Mouse (Mus musculus) NIH3T3 (cell line): ENCODE measurements around the gene Foxo3.

Source experiments
- DNase-seq: peaks from one replicate; pipeline ENCODE4 v3.0.0-alpha.2; 2012; ENCODE audit warnings: low read depth

Gene Foxo3

GRCm38 (mm10) chr10:42225184-42225935 is 51.2 kb downstream of the Foxo3 start:
- no peak for DNase-seq

DNA sequence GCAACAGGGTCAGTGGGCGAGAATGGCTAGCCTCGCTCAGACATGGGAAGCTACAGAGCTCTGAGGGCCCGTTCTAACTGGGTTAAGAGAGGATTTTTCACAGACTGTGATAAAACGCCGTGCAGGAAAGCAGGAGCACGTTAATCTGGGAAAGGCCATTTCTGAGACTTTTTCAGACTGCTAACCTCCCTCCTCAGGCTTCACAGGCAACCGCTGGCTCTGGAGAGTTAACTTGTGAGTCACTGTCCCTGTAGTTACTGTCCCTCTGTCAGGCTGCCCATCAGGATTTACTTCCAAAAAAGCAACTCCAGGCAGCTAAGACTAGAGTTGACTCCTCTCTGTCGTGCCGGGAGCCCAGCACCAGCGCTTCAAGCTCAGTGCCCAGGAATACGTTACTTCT is 54.6 kb downstream of the Foxo3 start:
- no peak for DNase-seq

GRCm38 (mm10) chr10:42221136-42221891 is 55.2 kb downstream of the Foxo3 start:
- DNase-seq: no peak

GRCm38 (mm10) chr10:42220418-42220952 is 56.1 kb downstream of the Foxo3 start:
- DNase-seq: no peak

DNA sequence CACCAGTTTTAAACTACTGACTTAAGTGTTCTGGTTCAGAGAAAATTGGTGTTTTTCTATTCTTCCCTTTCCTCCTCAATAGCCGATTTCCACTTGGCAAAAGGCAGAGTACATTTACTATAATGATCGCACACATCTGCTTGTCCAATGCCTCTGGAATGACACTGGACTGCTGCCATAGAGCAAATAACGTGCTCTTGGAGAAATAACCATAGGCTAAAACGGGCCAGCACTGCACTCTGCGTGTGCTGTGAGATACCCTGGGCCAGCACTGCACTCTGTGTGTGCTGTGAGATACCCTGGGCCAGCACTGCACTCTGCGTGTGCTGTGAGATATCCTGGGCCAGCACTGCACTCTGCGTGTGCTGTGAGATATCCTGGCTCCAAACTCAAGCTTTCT is 65.1 kb downstream of the Foxo3 start:
- peak; percentile 78 for DNase-seq

DNA sequence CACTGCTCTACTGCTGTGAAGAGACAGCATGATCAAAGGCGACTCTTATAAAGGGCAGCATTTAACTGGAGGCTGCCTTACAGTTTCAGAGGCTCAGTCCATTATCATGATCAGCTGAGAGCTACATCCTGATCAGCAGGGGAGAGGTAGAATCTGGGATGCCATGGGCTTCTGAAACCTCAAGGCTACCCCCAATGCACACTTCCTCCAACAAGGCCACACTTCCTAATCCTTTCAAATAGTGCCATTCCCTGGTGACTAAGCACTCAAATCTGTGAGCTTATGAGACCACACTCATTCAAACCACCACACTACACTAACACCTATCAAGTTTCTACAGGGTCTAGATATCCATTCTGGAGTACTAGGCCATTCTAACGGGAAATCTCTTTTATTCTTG is 65.9 kb downstream of the Foxo3 start:
- DNase-seq: no peak

GRCm38 (mm10) chr10:42209809-42210208 is 66.7 kb downstream of the Foxo3 start:
- DNase-seq: no peak

DNA sequence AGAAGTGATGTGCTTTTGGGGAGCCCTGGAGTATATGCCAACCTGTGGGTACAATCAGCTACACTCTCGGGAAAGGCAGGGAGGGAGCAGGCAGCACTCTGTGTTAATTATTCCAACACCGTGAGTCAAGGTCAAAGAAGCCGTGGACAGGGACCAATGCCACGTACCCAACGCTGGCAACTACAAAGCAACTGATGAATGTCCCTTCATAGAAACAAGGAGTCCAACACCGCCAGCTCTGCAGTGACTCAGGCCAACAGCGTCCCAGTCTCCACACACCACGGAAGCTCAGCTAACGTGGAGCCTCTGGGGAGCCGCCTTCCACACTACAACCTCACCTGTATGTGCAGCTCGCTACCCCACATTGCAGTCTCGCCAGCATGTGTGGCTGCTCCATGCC is 68.9 kb downstream of the Foxo3 start:
- no peak for DNase-seq

GRCm38 (mm10) chr10:42204768-42205412 is 71.7 kb downstream of the Foxo3 start:
- DNase-seq: peak; percentile 45

DNA sequence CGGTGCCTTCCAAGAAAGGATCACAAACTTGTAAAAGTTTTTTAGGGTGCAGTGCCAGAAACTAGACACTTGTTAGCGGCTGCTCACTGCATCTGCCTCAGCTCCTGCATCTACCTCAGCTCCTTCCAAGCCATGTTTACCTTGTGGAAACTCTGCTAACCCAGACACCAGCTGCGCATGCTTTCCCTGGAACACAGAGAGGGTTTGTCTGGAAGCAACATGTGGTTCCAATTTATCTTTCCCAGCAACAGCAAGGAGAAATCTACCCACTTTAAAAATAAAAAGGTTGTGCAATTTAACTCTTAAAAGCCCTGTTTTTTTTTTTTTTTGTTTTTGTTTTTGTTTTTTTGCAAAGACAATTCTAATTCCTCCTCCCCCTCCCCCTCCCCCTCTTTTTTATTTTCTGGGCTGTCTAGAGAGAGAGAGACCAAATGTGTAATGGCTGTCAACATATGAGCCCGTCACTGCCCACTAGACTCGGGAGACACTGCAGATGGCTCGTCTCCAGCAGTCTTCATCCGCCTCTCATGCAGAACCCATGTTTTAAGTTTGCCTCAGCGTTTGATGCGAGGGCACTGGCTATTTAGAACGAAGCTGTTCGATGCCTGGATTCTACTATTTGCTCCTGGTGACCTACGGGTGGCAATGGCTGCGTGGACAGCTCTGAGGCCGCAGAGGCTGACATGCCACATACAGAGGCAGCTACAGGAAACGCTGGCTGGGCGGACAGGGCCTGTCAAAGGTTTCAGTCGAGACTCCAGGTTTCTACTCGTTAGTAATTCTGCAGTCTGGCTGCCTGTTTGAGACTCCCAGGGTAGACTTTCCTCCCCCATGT is 73.0 kb downstream of the Foxo3 start:
- peak; percentile 87 for DNase-seq

DNA sequence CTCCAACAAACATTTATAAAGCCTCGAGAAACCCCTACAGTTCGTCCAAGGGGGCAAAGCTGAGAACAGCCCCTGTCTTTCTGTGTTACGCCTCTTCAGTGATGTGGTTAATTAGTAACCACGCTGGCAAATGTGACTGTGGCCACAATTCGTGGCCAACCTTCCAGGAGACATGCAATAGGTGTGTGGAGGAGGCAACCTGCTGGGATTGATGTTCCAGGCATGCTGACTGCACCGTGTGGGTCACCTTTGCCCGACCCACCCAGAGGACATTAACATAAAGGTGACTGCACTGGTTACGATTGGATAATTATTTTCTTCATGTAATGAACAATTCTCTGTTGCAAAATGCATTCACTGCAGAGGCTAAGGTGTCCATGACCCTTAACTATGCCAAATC is 74.0 kb downstream of the Foxo3 start:
- DNase-seq: no peak

DNA sequence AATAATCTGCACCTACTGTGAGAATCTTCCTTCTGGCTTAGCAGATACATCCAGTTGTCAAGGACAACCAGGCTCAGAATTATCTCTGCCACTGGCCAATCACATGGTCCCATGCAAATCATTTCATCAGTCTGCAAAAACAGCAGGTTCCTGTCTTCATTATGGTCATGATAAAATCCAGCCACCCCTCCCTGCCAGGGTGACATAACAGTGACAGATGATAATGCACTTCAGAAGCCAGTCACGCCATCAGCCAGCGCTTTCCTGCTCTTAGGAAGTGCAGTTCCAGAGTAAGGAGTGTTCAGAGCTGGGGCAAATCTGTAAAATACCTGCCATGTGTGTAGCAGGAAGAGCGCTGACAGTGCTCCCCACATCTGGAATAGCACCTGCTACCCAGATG is 77.1 kb downstream of the Foxo3 start:
- DNase-seq: no peak

- no peak for DNase-seq
Measured at GRCm38 (mm10) chr10:42198682-42199081, 77.9 kb downstream of the Foxo3 start.

- DNase-seq: no peak
Measured at GRCm38 (mm10) chr10:42194784-42195183, 81.8 kb downstream of the Foxo3 start.

GRCm38 (mm10) chr10:42193981-42194380 is 82.6 kb downstream of the Foxo3 start:
- DNase-seq: no peak

- DNase-seq: no peak
Measured at GRCm38 (mm10) chr10:42192951-42193350, 83.6 kb downstream of the Foxo3 start.

DNA sequence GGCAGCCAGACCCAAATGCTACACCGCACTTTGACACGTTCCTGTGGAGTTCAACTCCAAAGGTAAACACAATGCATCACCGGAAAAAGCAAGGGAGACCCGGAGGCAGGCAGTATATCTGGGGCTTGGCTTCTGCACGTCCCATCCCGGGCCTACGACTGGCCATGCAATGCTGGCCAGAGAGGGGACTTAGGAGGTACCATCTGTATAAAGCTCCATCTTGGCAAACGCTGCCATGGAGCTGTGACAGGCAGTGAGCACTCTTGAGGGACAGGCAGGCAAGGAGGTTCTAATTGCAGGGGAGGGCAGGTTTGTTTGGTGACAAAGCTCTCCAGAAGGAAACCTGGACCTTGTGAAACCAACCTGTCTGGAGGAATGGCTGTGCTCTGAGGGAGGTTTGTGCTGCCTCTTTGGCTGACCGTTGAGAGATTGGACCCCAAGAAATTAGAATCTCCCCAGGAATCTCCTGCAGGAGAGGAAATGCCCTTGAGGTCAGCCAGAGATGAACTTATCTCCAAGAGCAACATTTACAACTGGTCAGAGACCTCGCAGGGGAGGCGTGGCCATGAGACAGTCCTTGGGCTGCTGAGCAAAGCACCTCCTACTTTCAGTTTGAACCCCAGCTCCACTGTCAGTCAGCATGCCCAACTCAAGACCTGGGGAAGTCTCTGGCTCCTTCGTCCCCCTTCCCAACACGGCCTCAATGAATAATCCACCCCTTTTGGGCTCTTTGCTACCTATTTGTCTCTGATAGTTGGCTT is 86.7 kb downstream of the Foxo3 start:
- DNase-seq: no peak

- DNase-seq: no peak
Measured at GRCm38 (mm10) chr10:42189037-42189436, 87.5 kb downstream of the Foxo3 start.

DNA sequence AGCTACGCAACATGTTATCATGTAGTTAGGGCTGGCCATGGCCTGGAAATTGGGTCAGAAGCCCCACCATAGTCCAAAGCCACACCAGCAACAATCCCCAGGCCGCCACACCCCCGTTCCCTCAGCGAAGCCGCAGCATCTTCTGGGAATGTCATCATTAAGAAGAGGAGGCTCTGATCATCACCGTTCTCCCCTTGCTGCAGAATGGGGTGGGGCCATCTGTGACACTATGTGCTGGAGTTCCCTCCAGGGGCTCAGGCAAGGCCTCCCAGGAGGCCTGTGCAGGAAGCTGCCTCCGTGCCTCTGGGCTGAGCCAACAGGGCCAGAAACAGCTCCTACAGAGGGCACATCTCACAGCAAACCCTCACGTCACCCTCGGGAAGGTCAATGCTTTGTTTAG is 88.5 kb downstream of the Foxo3 start:
- no peak for DNase-seq

GRCm38 (mm10) chr10:42186941-42187401 is 89.6 kb downstream of the Foxo3 start:
- DNase-seq: no peak

GRCm38 (mm10) chr10:42180333-42180732 is 96.2 kb downstream of the Foxo3 start:
- DNase-seq: no peak
